Mouse (Mus musculus) G1E-ER4 (cell line): Measurements from ENCODE around the gene Anxa7. TPM values are rescaled to one million over a fixed set of nuclear protein-coding genes. Genes with fewer than 3 reads are reported as not detected.

Source experiments
- GATA1 ChIP-seq: IDR thresholded peaks from one replicate; pipeline ENCODE4 v1.8.0; 2012; ENCODE audit warnings: low read length, inconsistent platforms
- polyA plus RNA-seq: library from polyadenylated mRNA; stranded (reverse); fragments of >175 nt; gene quantifications from 2 replicates; pipeline ENCODE4 v1.2.3, GENCODE M21; 2012

Gene Anxa7
- polyA plus RNA-seq: 26.6 and 28.3 TPM in 2 replicates

DNA sequence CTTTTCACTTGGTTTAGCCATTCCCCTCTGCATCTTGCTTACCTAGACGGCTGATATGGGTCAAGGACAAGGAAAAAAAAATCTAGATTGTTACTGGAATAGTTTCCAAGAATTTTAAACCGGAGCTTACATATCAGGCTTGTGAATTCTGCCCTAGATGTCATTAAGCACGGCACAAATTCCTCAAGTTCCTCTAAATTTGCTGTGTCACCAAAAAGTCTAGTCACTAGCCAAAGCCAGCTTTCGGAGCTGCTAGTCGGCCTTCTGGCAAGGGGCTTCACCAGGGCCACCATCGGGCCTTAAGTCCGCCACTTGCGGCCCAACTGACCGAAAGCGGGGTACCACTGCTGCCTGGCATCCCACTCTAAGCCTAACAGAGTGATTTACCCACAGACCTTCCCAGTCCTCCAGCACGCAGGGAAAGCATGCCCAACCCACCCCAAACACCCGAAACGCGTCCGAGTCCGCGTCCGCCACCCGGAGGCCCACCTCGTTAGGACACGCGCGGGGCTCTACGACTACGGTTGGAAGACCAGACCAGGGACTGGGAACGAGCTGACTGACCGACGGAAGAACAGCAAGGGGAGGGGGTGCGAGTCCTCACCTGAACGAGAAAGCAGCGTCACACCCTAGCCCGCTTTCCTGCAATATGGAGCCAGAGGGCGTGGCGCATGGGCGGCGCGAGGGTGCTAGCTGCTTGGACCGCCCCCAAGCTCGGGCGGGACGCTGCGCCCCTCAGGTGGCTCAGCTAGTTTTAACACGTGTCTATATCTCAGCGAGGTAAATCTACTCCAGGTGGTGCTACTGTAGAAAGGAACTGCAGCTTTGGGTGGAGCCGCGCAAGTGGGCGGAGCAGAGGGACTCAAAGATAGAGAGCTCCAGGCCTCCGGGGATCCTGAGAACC lies at the start of gene Anxa7:
Gene Anxa7, minus strand, starts transcription at position 843 of the 904 bp plus-strand sequence.
- TF ChIP-seq GATA1: no peak

GRCm38 (mm10) chr14:20529643-20530042 lies 49.7 kb upstream of the Anxa7 start:
- no peak for TF ChIP-seq GATA1

- TF ChIP-seq GATA1: no peak
Measured at GRCm38 (mm10) chr14:20520179-20520578, 40.2 kb upstream of the Anxa7 start.

DNA sequence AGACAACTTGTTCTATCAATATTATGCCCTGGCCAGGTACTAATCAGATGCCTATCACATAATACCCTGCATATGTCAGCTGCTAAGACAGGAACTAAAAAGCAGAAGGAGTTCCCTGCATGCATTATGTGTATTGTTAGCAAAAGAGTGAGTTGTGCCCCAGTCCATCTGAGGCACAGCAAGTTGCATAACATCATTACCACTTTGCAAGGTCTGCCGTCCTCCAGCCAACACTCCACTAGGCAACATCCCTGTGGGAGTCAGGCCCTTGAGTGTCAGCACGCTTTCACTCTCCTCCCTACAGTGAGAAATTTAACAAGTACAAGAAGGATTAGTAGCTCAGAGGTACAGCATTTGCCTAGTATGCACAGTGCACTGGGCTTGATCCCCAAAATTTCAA lies 28.5 kb upstream of the Anxa7 start:
- no peak for TF ChIP-seq GATA1

- no peak for TF ChIP-seq GATA1
Measured at GRCm38 (mm10) chr14:20502966-20503365, 23.0 kb upstream of the Anxa7 start.

- no peak for TF ChIP-seq GATA1
Measured at GRCm38 (mm10) chr14:20499982-20500381, 20.0 kb upstream of the Anxa7 start.

DNA sequence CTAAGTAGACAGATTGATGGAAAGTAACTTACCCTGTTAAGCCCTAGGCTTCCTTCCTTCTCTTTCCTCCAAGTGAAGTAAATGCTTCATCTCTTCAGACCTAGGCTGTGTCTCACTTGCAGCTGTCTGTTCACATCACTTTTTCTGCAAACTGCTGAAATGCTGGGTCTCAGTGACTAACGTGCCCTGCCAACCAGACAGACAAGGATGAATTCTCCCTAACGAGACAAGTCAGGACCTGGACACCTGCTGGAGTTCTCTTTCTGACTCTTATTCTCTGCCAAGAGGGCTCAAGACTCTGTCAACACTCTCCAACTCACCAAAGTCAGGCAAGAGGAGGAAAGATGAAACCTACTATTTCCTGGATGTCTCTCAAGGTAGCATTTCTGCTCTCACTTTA lies 16.7 kb upstream of the Anxa7 start, which contains the start of gene Mss51:
Gene Mss51, minus strand, starts transcription at position 299 of the 400 bp plus-strand sequence.
- TF ChIP-seq GATA1: no peak

GRCm38 (mm10) chr14:20486031-20486430 lies 6.1 kb upstream of the Anxa7 start:
- no peak for TF ChIP-seq GATA1

- TF ChIP-seq GATA1: no peak
Measured at GRCm38 (mm10) chr14:20482051-20482751, 2.3 kb upstream of the Anxa7 start.

GRCm38 (mm10) chr14:20481211-20481610 lies 1.3 kb upstream of the Anxa7 start:
- no peak for TF ChIP-seq GATA1

DNA sequence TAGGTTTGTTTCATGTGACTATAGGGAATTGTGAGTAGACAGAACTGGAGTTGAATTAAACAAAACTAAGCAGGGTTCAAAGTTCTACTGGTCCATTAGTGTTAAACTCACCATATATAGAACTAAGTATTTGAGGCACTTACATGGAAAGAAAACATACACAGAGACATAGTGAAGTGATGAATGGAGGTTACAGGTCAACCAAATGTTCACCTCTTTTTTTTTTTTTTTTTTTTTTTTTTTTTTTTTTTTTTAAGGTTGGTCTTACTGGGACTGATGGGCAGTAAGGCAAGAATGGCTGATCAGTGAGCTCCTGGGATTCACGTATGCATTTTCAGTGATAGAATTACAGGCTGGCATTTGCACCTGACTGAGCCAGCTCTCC lies 254 bp upstream of the Anxa7 start:
- TF ChIP-seq GATA1: no peak

- TF ChIP-seq GATA1: no peak
Measured at GRCm38 (mm10) chr14:20478801-20479200, 1.1 kb downstream of the Anxa7 start.

- TF ChIP-seq GATA1: no peak
Measured at GRCm38 (mm10) chr14:20478385-20478784, 1.5 kb downstream of the Anxa7 start.

GRCm38 (mm10) chr14:20477261-20478025 lies 2.5 kb downstream of the Anxa7 start:
- TF ChIP-seq GATA1: no peak

- TF ChIP-seq GATA1: no peak
Measured at GRCm38 (mm10) chr14:20460216-20460615, 19.7 kb downstream of the Anxa7 start.

DNA sequence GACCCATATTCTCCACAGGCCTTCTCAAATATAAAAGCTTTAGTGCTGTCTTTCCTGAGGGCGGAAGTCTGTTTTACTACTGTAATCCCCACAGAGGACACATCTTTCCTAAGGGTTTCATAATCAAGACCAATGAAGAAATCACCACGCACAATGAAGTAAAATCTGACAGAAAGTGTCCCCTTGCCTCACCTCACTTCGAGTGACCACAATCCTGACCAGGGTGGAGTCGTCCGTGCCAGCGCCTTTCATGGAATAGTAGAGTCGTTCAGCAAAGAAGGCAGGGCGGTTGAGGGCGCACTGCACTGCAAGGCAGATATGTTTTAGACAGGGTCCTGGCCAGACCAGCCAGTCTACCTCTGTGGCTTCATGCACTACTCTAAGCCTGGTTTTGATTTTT lies 21.6 kb downstream of the Anxa7 start:
- no peak for TF ChIP-seq GATA1
